Mouse (Mus musculus): ENCODE data around the gene Hspb1. TPM values are rescaled to one million over a fixed set of nuclear protein-coding genes. Genes with fewer than 3 reads are reported as not detected.

The Hspb1 gene
- polyA plus RNA-seq, 1 experiment from 2014 or later, result 27.3 TPM

- Histone ChIP-seq H3K4me2 (ENCODE audit: low read depth, low read length) (no peak overlapping the region), H3K4me3 (ENCODE audit: low read depth, low read length) (no peak overlapping the region), H3K4me1 (ENCODE audit: control insufficient read depth, insufficient read depth, low read length) (no peaks in the 10 kb centered on the region), H3K27me3 (ENCODE audit: control insufficient read depth, insufficient read depth, low read length) (no peaks in the 10 kb centered on the region), H3K36me3 (replicated peaks; ENCODE audit: control insufficient read depth, insufficient read depth, low read depth, low read length) (no peaks in the 10 kb centered on the region), H3K27ac (replicated peaks; ENCODE audit: low read depth, low read length) (no peak overlapping the region), H3K9me3 (replicated peaks; ENCODE audit: control insufficient read depth, low read length) (no peaks in the 10 kb centered on the region), H3K9ac (replicated peaks; ENCODE audit: low read length) (no peak overlapping the region)
- WGBS, result 61% methylated on average over 6 of the region's 6 CpGs
- ATAC-seq (replicated peaks; ENCODE audit: insufficient number of reproducible peaks, low FRiP score, low TSS enrichment, low read depth) (no peak), DNase-seq (ENCODE audit: low spot score) (no peak)
Measured at GRCm38 (mm10) chr5:135901354-135902095, 13.8 kb downstream of the Hspb1 start.

- 0 out of 2 replicates have a peak, but pooled peaks have one; percentile 8 for ATAC-seq (replicated peaks; ENCODE audit: insufficient number of reproducible peaks, low FRiP score, low TSS enrichment, low read depth)
- DNase-seq (ENCODE audit: low spot score), result no peak
- Histone ChIP-seq H3K9ac (replicated peaks; ENCODE audit: low read length) (peak overlapping the region; percentile 23), H3K4me1 (ENCODE audit: control insufficient read depth, insufficient read depth, low read length) (no peaks in the 10 kb centered on the region), H3K9me3 (replicated peaks; ENCODE audit: control insufficient read depth, low read length) (no peaks in the 10 kb centered on the region), H3K4me3 (ENCODE audit: low read depth, low read length) (peak overlapping the region; percentile 28), H3K27ac (replicated peaks; ENCODE audit: low read depth, low read length) (0 out of 2 replicates have a peak overlapping the region, but pooled peaks have one; percentile 39), H3K4me2 (ENCODE audit: low read depth, low read length) (peak overlapping the region; percentile 65), H3K27me3 (ENCODE audit: control insufficient read depth, insufficient read depth, low read length) (no peaks in the 10 kb centered on the region), H3K36me3 (replicated peaks; ENCODE audit: control insufficient read depth, insufficient read depth, low read depth, low read length) (no peaks in the 10 kb centered on the region; the same call in 1 of the 2 replicates)
- 24% methylated on average over 7 of the region's 7 CpGs for WGBS
Measured at GRCm38 (mm10) chr5:135903058-135903457, 15.3 kb downstream of the Hspb1 start.

- WGBS, result under 1% methylated on average over 30 of the region's 30 CpGs
- H3K27ac ChIP-seq (replicated peaks; ENCODE audit: low read depth, low read length), result peak overlapping the region; percentile 49; the same call in 1 of the 2 replicates
- DNase-seq (ENCODE audit: low spot score) (peak; percentile 95), ATAC-seq (replicated peaks; ENCODE audit: insufficient number of reproducible peaks, low FRiP score, low TSS enrichment, low read depth) (peak; percentile 96)
- no peaks in the 10 kb centered on the region for H3K4me1 ChIP-seq (ENCODE audit: control insufficient read depth, insufficient read depth, low read length)
- H3K9me3 ChIP-seq (replicated peaks; ENCODE audit: control insufficient read depth, low read length), result no peaks in the 10 kb centered on the region
- H3K4me2 ChIP-seq (ENCODE audit: low read depth, low read length), result peak overlapping the region; percentile 65
- H3K9ac ChIP-seq (replicated peaks; ENCODE audit: low read length), result peak overlapping the region; percentile 46
- H3K4me3 ChIP-seq (ENCODE audit: low read depth, low read length), result peak overlapping the region; percentile 28
- no peaks in the 10 kb centered on the region; the same call in 1 of the 2 replicates for H3K36me3 ChIP-seq (replicated peaks; ENCODE audit: control insufficient read depth, insufficient read depth, low read depth, low read length)
- H3K27me3 ChIP-seq (ENCODE audit: control insufficient read depth, insufficient read depth, low read length), result no peaks in the 10 kb centered on the region
Measured at GRCm38 (mm10) chr5:135903551-135904151, 15.9 kb downstream of the Hspb1 start.

GRCm38 (mm10) chr5:135904259-135904658, 16.5 kb downstream of the Hspb1 start:
- 0 out of 2 replicates have a peak overlapping the region, but pooled peaks have one; percentile 4 for H3K27ac ChIP-seq (replicated peaks; ENCODE audit: low read depth, low read length)
- no peak overlapping the region for H3K9ac ChIP-seq (replicated peaks; ENCODE audit: low read length)
- ATAC-seq (replicated peaks; ENCODE audit: insufficient number of reproducible peaks, low FRiP score, low TSS enrichment, low read depth) (no peak), DNase-seq (ENCODE audit: low spot score) (no peak)
- peaks cover 5% of the 10 kb centered on the region for H3K36me3 ChIP-seq (replicated peaks; ENCODE audit: control insufficient read depth, insufficient read depth, low read depth, low read length)
- no peak overlapping the region for H3K4me2 ChIP-seq (ENCODE audit: low read depth, low read length)
- H3K4me3 ChIP-seq (ENCODE audit: low read depth, low read length), result no peak overlapping the region
- 65% methylated on average over 5 of the region's 5 CpGs for WGBS
- H3K4me1 ChIP-seq (ENCODE audit: control insufficient read depth, insufficient read depth, low read length), result no peaks in the 10 kb centered on the region
- H3K9me3 ChIP-seq (replicated peaks; ENCODE audit: control insufficient read depth, low read length), result no peaks in the 10 kb centered on the region
- no peaks in the 10 kb centered on the region for H3K27me3 ChIP-seq (ENCODE audit: control insufficient read depth, insufficient read depth, low read length)

- Histone ChIP-seq H3K4me1 (ENCODE audit: control insufficient read depth, insufficient read depth, low read length) (no peaks in the 10 kb centered on the region), H3K9me3 (replicated peaks; ENCODE audit: control insufficient read depth, low read length) (no peaks in the 10 kb centered on the region), H3K4me3 (ENCODE audit: low read depth, low read length) (no peak overlapping the region), H3K9ac (replicated peaks; ENCODE audit: low read length) (no peak overlapping the region), H3K27ac (replicated peaks; ENCODE audit: low read depth, low read length) (no peak overlapping the region), H3K36me3 (replicated peaks; ENCODE audit: control insufficient read depth, insufficient read depth, low read depth, low read length) (peaks cover 11% of the 10 kb centered on the region), H3K4me2 (ENCODE audit: low read depth, low read length) (no peak overlapping the region), H3K27me3 (ENCODE audit: control insufficient read depth, insufficient read depth, low read length) (no peaks in the 10 kb centered on the region)
- DNase-seq (ENCODE audit: low spot score) (no peak), ATAC-seq (replicated peaks; ENCODE audit: insufficient number of reproducible peaks, low FRiP score, low TSS enrichment, low read depth) (no peak)
- WGBS, result 63% methylated on average over 8 of the region's 8 CpGs
Measured at GRCm38 (mm10) chr5:135905320-135906225, 17.9 kb downstream of the Hspb1 start.

- DNase-seq (ENCODE audit: low spot score) (no peak), ATAC-seq (replicated peaks; ENCODE audit: insufficient number of reproducible peaks, low FRiP score, low TSS enrichment, low read depth) (no peak)
- Histone ChIP-seq H3K4me3 (ENCODE audit: low read depth, low read length) (no peak overlapping the region), H3K27ac (replicated peaks; ENCODE audit: low read depth, low read length) (no peak overlapping the region), H3K4me2 (ENCODE audit: low read depth, low read length) (no peak overlapping the region), H3K9me3 (replicated peaks; ENCODE audit: control insufficient read depth, low read length) (no peaks in the 10 kb centered on the region), H3K27me3 (ENCODE audit: control insufficient read depth, insufficient read depth, low read length) (no peaks in the 10 kb centered on the region), H3K36me3 (replicated peaks; ENCODE audit: control insufficient read depth, insufficient read depth, low read depth, low read length) (peaks cover 16% of the 10 kb centered on the region), H3K9ac (replicated peaks; ENCODE audit: low read length) (no peak overlapping the region), H3K4me1 (ENCODE audit: control insufficient read depth, insufficient read depth, low read length) (no peaks in the 10 kb centered on the region)
- 90% methylated on average over 4 of the region's 4 CpGs for WGBS
Measured at GRCm38 (mm10) chr5:135906846-135907245, 19.1 kb downstream of the Hspb1 start.

GRCm38 (mm10) chr5:135907256-135907655, 19.5 kb downstream of the Hspb1 start:
- WGBS, result 83% methylated on average over 13 of the region's 13 CpGs

More at GRCm38 (mm10) chr5:135907256-135907655, 19.5 kb downstream of the Hspb1 start:
- H3K9me3 ChIP-seq (replicated peaks; ENCODE audit: control insufficient read depth, low read length), result no peaks in the 10 kb centered on the region
- H3K27me3 ChIP-seq (ENCODE audit: control insufficient read depth, insufficient read depth, low read length), result no peaks in the 10 kb centered on the region
- H3K27ac ChIP-seq (replicated peaks; ENCODE audit: low read depth, low read length), result no peak overlapping the region
- ATAC-seq (replicated peaks; ENCODE audit: insufficient number of reproducible peaks, low FRiP score, low TSS enrichment, low read depth) (no peak), DNase-seq (ENCODE audit: low spot score) (no peak)
- no peaks in the 10 kb centered on the region for H3K4me1 ChIP-seq (ENCODE audit: control insufficient read depth, insufficient read depth, low read length)
- H3K4me3 ChIP-seq (ENCODE audit: low read depth, low read length), result no peak overlapping the region
- H3K4me2 ChIP-seq (ENCODE audit: low read depth, low read length), result no peak overlapping the region
- H3K36me3 ChIP-seq (replicated peaks; ENCODE audit: control insufficient read depth, insufficient read depth, low read depth, low read length), result peaks cover 16% of the 10 kb centered on the region
- H3K9ac ChIP-seq (replicated peaks; ENCODE audit: low read length), result no peak overlapping the region

All from embryonic facial prominence, embryonic 11.5 days (tissue).